ENCODE assay signal across 8 mouse cellular contexts in genomic region chr1:131528561-131529166, GRCm38 (mm10). TPM values are rescaled to one million over a fixed set of nuclear protein-coding genes. Genes with fewer than 3 reads are reported as not detected.
DNase-seq lines count a peak whose midpoint lies in the region; ATAC-seq and TF ChIP-seq lines count a peak whose summit lies in the region.

No protein-coding gene starts in this region.

- peak overlapping the region; percentile 83 for H3K4me3 ChIP-seq in layer of hippocampus, adult 2 months
- H3K4me3 ChIP-seq in brown adipose tissue, adult 24 weeks (ENCODE audit: insufficient read depth, low read depth, low read length) = peak overlapping the region; percentile 67
- H3K4me3 ChIP-seq in hindbrain, embryonic 14.5 days (replicated peaks; ENCODE audit: low read length) = peak overlapping the region; percentile 55
- peak overlapping the region; percentile 86 for H3K4me3 ChIP-seq in midbrain, embryonic 13.5 days (replicated peaks)

- no peak for DNase-seq in layer of hippocampus, adult 2 months (ENCODE audit: low spot score in 2 of 2)
- no peak for DNase-seq in layer of hippocampus, postnatal 14 days (ENCODE audit: low spot score in 2 of 2)
- no peak for DNase-seq in hindbrain, embryonic 14.5 days (ENCODE audit: low spot score)
- DNase-seq in layer of hippocampus, postnatal 10 days (ENCODE audit: low spot score in 2 of 2) = no peak
- DNase-seq in right cerebral cortex, postnatal 25 days = no peak
- DNase-seq in gastrocnemius, postnatal 4 days (ENCODE audit: low spot score in 2 of 2) = no peak

- peak overlapping the region; percentile 95 for H3K4me2 ChIP-seq in hindbrain, embryonic 14.5 days (replicated peaks)
- peak overlapping the region; percentile 94 for H3K4me2 ChIP-seq in midbrain, embryonic 13.5 days (replicated peaks)

- H3K9ac ChIP-seq in hindbrain, embryonic 14.5 days = peak overlapping the region; percentile 42; the same call in 1 of the 2 replicates
- H3K9ac ChIP-seq in midbrain, embryonic 13.5 days (replicated peaks) = peak overlapping the region; percentile 61

- TF ChIP-seq CTCF in layer of hippocampus, adult 2 months (conservative IDR thresholded peaks at IDR 0.05) = no peak

- no peaks in the 10 kb centered on the region for H3K36me3 ChIP-seq in hindbrain, embryonic 14.5 days (replicated peaks; ENCODE audit: control insufficient read depth, insufficient read depth)
- H3K36me3 ChIP-seq in midbrain, embryonic 13.5 days = no peaks in the 10 kb centered on the region

- H3K27ac ChIP-seq in layer of hippocampus, adult 2 months = peak overlapping the region; percentile 47; the same call in 1 of the 2 replicates
- peak overlapping the region; percentile 29 for H3K27ac ChIP-seq in brown adipose tissue, adult 24 weeks (replicated peaks; ENCODE audit: low read depth, low read length)
- 0 out of 2 replicates have a peak overlapping the region, but pooled peaks have one; percentile 16 for H3K27ac ChIP-seq in hindbrain, embryonic 14.5 days
- H3K27ac ChIP-seq in midbrain, embryonic 13.5 days = no peak overlapping the region

- WGBS in hindbrain, embryonic 14.5 days = 1% methylated on average over 9 of the region's 9 CpGs
- 1% methylated on average over 9 of the region's 9 CpGs for WGBS in midbrain, embryonic 13.5 days

- H3K27me3 ChIP-seq in hindbrain, embryonic 14.5 days (ENCODE audit: control insufficient read depth, insufficient read depth, low read length) = no peaks in the 10 kb centered on the region
- no peaks in the 10 kb centered on the region for H3K27me3 ChIP-seq in midbrain, embryonic 13.5 days

- ATAC-seq in hindbrain, embryonic 14.5 days (ENCODE audit: low FRiP score) = no peak
- no peak for ATAC-seq in midbrain, embryonic 13.5 days

- H3K9me3 ChIP-seq in hindbrain, embryonic 14.5 days (ENCODE audit: control insufficient read depth, low read length) = no peaks in the 10 kb centered on the region
- H3K9me3 ChIP-seq in midbrain, embryonic 13.5 days = no peaks in the 10 kb centered on the region

- peaks cover 8% of the 10 kb centered on the region for H3K4me1 ChIP-seq in brown adipose tissue, adult 24 weeks (ENCODE audit: control insufficient read depth, insufficient read depth, insufficient read length, low read length)
- peaks cover 19% of the 10 kb centered on the region for H3K4me1 ChIP-seq in hindbrain, embryonic 14.5 days (replicated peaks; ENCODE audit: control insufficient read depth, insufficient read depth, low read length)
- peaks cover 38% of the 10 kb centered on the region for H3K4me1 ChIP-seq in midbrain, embryonic 13.5 days (replicated peaks)

RNA-seq across cellular contexts. Expression of gene Fam72a, which starts 1.0 kb away (rescaled TPM):
- 1 to 10 TPM in 1 of 2 experiments, under 1 TPM in 1; 0.88 to 1.7 TPM for total RNA-seq in layer of hippocampus, adult 2 months (2021)
- total RNA-seq in layer of hippocampus, postnatal 14 days (2021) = 1 to 10 TPM in 1 of 2 experiments, under 1 TPM in 1; 0.95 to 1.8 TPM
- 0.79 and 1.7 TPM in 2 replicates for polyA plus RNA-seq in brown adipose tissue, adult 24 weeks (2012; ENCODE audit: insufficient read depth, insufficient read length, missing spikeins)
- 0.91 and 1.4 TPM in 2 replicates for polyA plus RNA-seq in hindbrain, embryonic 14.5 days (2014; fragmentation: Nextera tagmentation; extraction: Ambion mirVana)
- 1.8 and 2.1 TPM in 2 replicates for polyA plus RNA-seq in midbrain, embryonic 13.5 days (2015; fragmentation: Nextera tagmentation; extraction: Ambion mirVana)
- total RNA-seq in layer of hippocampus, postnatal 10 days (2021) = 1 to 10 TPM; 1.5 to 1.7 TPM
- 1 to 10 TPM; 1.7 to 2.0 TPM for total RNA-seq in gastrocnemius, postnatal 4 days (2021)

RNA-seq across cellular contexts. Expression of gene Srgap2, which starts 1.5 kb away (rescaled TPM):
- total RNA-seq in layer of hippocampus, adult 2 months (2021) = 10 to 100 TPM; 83.4 to 92.0 TPM
- total RNA-seq in layer of hippocampus, postnatal 14 days (2021) = 100 to 1,000 TPM; 116 to 117 TPM
- polyA plus RNA-seq in brown adipose tissue, adult 24 weeks (2012; ENCODE audit: insufficient read depth, insufficient read length, missing spikeins) = 7.8 and 10.4 TPM in 2 replicates
- polyA plus RNA-seq in hindbrain, embryonic 14.5 days (2014; fragmentation: Nextera tagmentation; extraction: Ambion mirVana) = 33.6 and 35.3 TPM in 2 replicates
- polyA plus RNA-seq in midbrain, embryonic 13.5 days (2015; fragmentation: Nextera tagmentation; extraction: Ambion mirVana) = 16.6 and 18.8 TPM in 2 replicates
- 100 to 1,000 TPM; 125 to 129 TPM for total RNA-seq in layer of hippocampus, postnatal 10 days (2021)
- total RNA-seq in gastrocnemius, postnatal 4 days (2021) = 10 to 100 TPM; 66.3 to 67.7 TPM
